ENCODE assay signal across 8 mouse cellular contexts in the genomic region with DNA sequence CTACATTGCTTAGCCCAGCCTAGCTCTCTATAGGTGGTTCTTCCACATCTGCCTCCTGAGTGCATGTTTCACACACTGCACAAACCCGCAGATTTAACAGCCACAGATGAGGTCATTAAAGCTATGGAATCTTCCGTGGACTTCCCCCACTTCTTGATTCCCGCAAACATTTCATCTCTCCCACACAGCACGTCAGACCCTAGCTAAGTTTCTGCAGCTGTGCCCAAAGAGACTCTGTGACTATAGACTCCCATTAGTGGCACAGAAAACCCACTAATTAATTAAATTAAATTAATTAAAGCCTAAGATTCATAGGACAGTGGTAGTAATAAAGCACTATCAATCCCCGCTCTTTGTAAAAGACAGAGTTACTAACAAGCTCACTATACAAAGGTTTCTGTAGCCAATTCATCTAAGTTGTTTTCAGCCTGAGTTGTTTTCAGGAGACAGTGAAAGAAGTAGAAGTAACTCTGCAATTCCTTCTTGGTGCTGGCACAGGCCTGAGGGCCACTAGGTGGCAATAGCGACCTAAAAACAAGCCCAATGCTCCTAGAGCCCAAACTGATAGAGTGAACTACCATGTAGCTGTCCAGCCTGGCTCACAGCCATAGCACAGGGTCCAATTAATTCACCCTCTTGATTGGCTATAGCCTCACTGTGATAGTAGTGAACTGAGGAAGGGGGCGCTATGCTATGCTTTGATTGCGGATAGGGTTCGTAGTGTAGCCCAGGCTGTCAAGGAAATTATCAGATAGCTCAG. TPM values are rescaled to one million over a fixed set of nuclear protein-coding genes. Genes with fewer than 3 reads are reported as not detected.
A peak's percentile ranks its signal among the peaks of the same experiment; 100 is the strongest.
DNase-seq lines count a peak whose midpoint lies in the region; ATAC-seq and TF ChIP-seq lines count a peak whose summit lies in the region.

No protein-coding gene starts in this region.

- WGBS in hindbrain, embryonic 12.5 days = 57% methylated on average over 9 of the region's 9 CpGs

- no peaks in the 10 kb centered on the region for H3K27me3 ChIP-seq in hindbrain, embryonic 12.5 days

- no peaks in the 10 kb centered on the region for H3K36me3 ChIP-seq in ES-E14 (ENCODE audit: control insufficient read depth, insufficient read depth, low read length, poor library complexity, severe bottlenecking)
- no peaks in the 10 kb centered on the region for H3K36me3 ChIP-seq in hindbrain, embryonic 12.5 days

- peak; percentile 63 for DNase-seq in ES-E14 (ENCODE audit: low read depth, low spot score)
- peak; percentile 13 for DNase-seq in cerebellum, adult 8-10 months
- DNase-seq in frontal cortex, adult 2 months (ENCODE audit: extremely low spot score in 1 of 2, low spot score in 1 of 2) = peak; percentile 49 to 87
- peak; percentile 78 to 85 for DNase-seq in layer of hippocampus, postnatal 10 days (ENCODE audit: low spot score in 2 of 2)
- peak; percentile 80 for DNase-seq in lung, postnatal 25 days (ENCODE audit: low spot score)
- peak; percentile 93 for DNase-seq in retina, postnatal 1 day
- DNase-seq in thymus, postnatal 4 days = peak; percentile 83

- no peaks in the 10 kb centered on the region for H3K9me3 ChIP-seq in ES-E14 (ENCODE audit: control insufficient read depth, insufficient read depth, low read depth, low read length)
- no peaks in the 10 kb centered on the region for H3K9me3 ChIP-seq in hindbrain, embryonic 12.5 days (replicated peaks)

- ATAC-seq in hindbrain, embryonic 12.5 days (ENCODE audit: low FRiP score) = peak; percentile 88

- H3K4me3 ChIP-seq in ES-E14 (ENCODE audit: insufficient read depth in 1 of 2, low read depth in 1 of 2, low read length in 2 of 2, poor library complexity in 1 of 2, severe bottlenecking in 1 of 2) = no peak overlapping the region
- no peak overlapping the region for H3K4me3 ChIP-seq in hindbrain, embryonic 12.5 days

- H3K4me1 ChIP-seq in ES-E14 (ENCODE audit: control insufficient read depth in 2 of 2, insufficient read depth in 2 of 2, low read length in 2 of 2, poor library complexity in 1 of 2) = no peaks in the 10 kb centered on the region
- H3K4me1 ChIP-seq in hindbrain, embryonic 12.5 days = no peaks in the 10 kb centered on the region

- no peak overlapping the region for H3K27ac ChIP-seq in ES-E14 (ENCODE audit: insufficient read depth, low read depth, low read length, poor library complexity, severe bottlenecking)
- H3K27ac ChIP-seq in hindbrain, embryonic 12.5 days = no peak overlapping the region

- in situ Hi-C loops in ES-E14 (cut with MboI; ENCODE audit: low sequenced_read_pairs in 2 of 2, unreplicated experiment in 2 of 2) = loop anchor here (25.0 kb wide), 1 partner anchor 276 kb away; no protein-coding TSS in a partner anchor

- no peak overlapping the region for H3K4me2 ChIP-seq in hindbrain, embryonic 12.5 days (replicated peaks)

- H3K9ac ChIP-seq in ES-E14 (ENCODE audit: insufficient read depth, low read depth, low read length, poor library complexity, severe bottlenecking) = no peak overlapping the region
- H3K9ac ChIP-seq in hindbrain, embryonic 12.5 days = no peak overlapping the region

TF ChIP-seq in ES-E14, 5 proteins besides CTCF, POLR2A, EP300 and RAD21:
- TF ChIP-seq CHD2 (IDR thresholded peaks at IDR 0.05; ENCODE audit: low read depth, low read length) (no peak), HCFC1 (IDR thresholded peaks at IDR 0.05; ENCODE audit: borderline replicate concordance, insufficient read depth, low read length) (no peak), ZNF384 (IDR thresholded peaks at IDR 0.05; ENCODE audit: low read depth, low read length) (no peak), MAFK (IDR thresholded peaks at IDR 0.05; ENCODE audit: insufficient read depth, low read depth, low read length) (no peak), ZC3H11A (IDR thresholded peaks at IDR 0.05; ENCODE audit: borderline replicate concordance, low read depth, low read length) (peak; percentile 86; the same call in 1 of the 2 replicates)

RNA-seq across cellular contexts. Expression of gene S1pr1, which starts 54.0 kb away (rescaled TPM):
- total RNA-seq in ES-E14 (2012; rRNA removed) = 0.85 and 2.5 TPM in 2 replicates
- 159 and 175 TPM in 2 replicates for polyA plus RNA-seq in frontal cortex, adult 2 months (2012; rRNA removed)
- polyA plus RNA-seq in hindbrain, embryonic 12.5 days (2016; fragmentation: Nextera tagmentation; extraction: Ambion mirVana) = 17.1 and 22.5 TPM in 2 replicates
- total RNA-seq in layer of hippocampus, postnatal 10 days (2021) = 10 to 100 TPM; 61.7 to 62.3 TPM

Comparison
In these comparisons a context has a peak if more than half of its experiments do, and no peak if none do; other contexts are left out.
1. DNase-seq: peak in every context shown above with its lines; median percentile 93 in retina, postnatal 1 day; 83 in thymus, postnatal 4 days; 82 in layer of hippocampus, postnatal 10 days; 80 in lung, postnatal 25 days; 68 in frontal cortex, adult 2 months; 63 in ES-E14; 13 in cerebellum, adult 8-10 months.
2. RNA of gene S1pr1, which starts 54.0 kb away (total RNA-seq): 61.7 to 62.3 TPM in layer of hippocampus, postnatal 10 days; 0.85 to 2.5 TPM in ES-E14; every median in the first group is over 10 times any median in the second.